9 mouse cellular contexts compared by ENCODE assay signal in genomic region chr4:134601404-134601803, GRCm38 (mm10). TPM values are rescaled to one million over a fixed set of nuclear protein-coding genes. Genes with fewer than 3 reads are reported as not detected.
A peak's percentile ranks its signal among the peaks of the same experiment; 100 is the strongest.
DNase-seq lines count a peak whose midpoint lies in the region; ATAC-seq and TF ChIP-seq lines count a peak whose summit lies in the region.
"Had no signal": no experiment of that assay in that cellular context is flagged by ENCODE, and none has a peak within 500 bp of the region (broad histone marks: within the 10 kb centered on the region; RNA-seq: fewer than 3 reads in every experiment).

No protein-coding gene starts in this region.

- H3K36me3 ChIP-seq in heart, embryonic 13.5 days, result no peaks in the 10 kb centered on the region

- WGBS in heart, embryonic 13.5 days, result 28% methylated on average over 8 of the region's 8 CpGs

- no peaks in the 10 kb centered on the region for H3K27me3 ChIP-seq in heart, embryonic 13.5 days (replicated peaks)

- DNase-seq in heart, postnatal 4 days, result no peak
- peak; percentile 34 for DNase-seq in lung, postnatal 10 days
- DNase-seq in lung, postnatal 36 days, result no peak
- DNase-seq in naive thymus-derived CD4-positive, alpha-beta T cell, adult 2 months (ENCODE audit: low read depth), result peak; percentile 80
- DNase-seq in ovary, postnatal 14 days (ENCODE audit: low spot score), result no peak
- DNase-seq in layer of hippocampus, postnatal 14 days (ENCODE audit: low spot score in 2 of 2), result no peak
- DNase-seq: cerebellum, adult 9-11 months had no signal

- no peaks in the 10 kb centered on the region for H3K9me3 ChIP-seq in heart, embryonic 13.5 days

- peak overlapping the region; percentile 45 for H3K27ac ChIP-seq in heart, embryonic 13.5 days (replicated peaks)
- H3K27ac ChIP-seq in embryonic fibroblast, embryonic 13.5 days (ENCODE audit: insufficient read depth, low read length), result peak overlapping the region; percentile 29

- H3K4me1 ChIP-seq in heart, embryonic 13.5 days, result peaks cover 63% of the 10 kb centered on the region
- H3K4me1 ChIP-seq in embryonic fibroblast, embryonic 13.5 days (ENCODE audit: control insufficient read depth, insufficient read depth, low read length), result peaks cover 17% of the 10 kb centered on the region; the same call in 1 of the 2 replicates

- TF ChIP-seq POLR2A in embryonic fibroblast, embryonic 13.5 days (IDR thresholded peaks at IDR 0.05; ENCODE audit: low read depth, low read length), result no peak

- H3K4me2 ChIP-seq in heart, embryonic 13.5 days, result no peak overlapping the region

- no peak for TF ChIP-seq CTCF in embryonic fibroblast, embryonic 13.5 days (IDR thresholded peaks at IDR 0.05; ENCODE audit: borderline replicate concordance, insufficient read depth, low read length)

- H3K4me3 ChIP-seq in heart, embryonic 13.5 days, result no peak overlapping the region
- no peak overlapping the region for H3K4me3 ChIP-seq in embryonic fibroblast, embryonic 13.5 days (ENCODE audit: insufficient read depth, low read length)

- ATAC-seq in heart, embryonic 13.5 days (ENCODE audit: extremely low read depth, insufficient number of reproducible peaks, low FRiP score, low TSS enrichment), result no peak

- peak overlapping the region; percentile 34 for H3K9ac ChIP-seq in heart, embryonic 13.5 days

RNA-seq across cellular contexts. Expression of gene Selenon, which starts 49.4 kb away (rescaled TPM):
- polyA plus RNA-seq in heart, embryonic 13.5 days (2015; fragmentation: Nextera tagmentation; extraction: Ambion mirVana), result 7.5 and 8.0 TPM in 2 replicates
- total RNA-seq in heart, postnatal 4 days (2021), result 10 to 100 TPM; 46.4 to 49.9 TPM
- 98.0 and 103 TPM in 2 replicates for polyA plus RNA-seq in embryonic fibroblast, embryonic 13.5 days (2011; ENCODE audit: insufficient read length, low read depth, missing spikeins)
- 10 to 100 TPM; 16.6 to 18.0 TPM for total RNA-seq in layer of hippocampus, postnatal 14 days (2021)

Comparison
In these comparisons a context has a peak if more than half of its experiments do, and no peak if none do; other contexts are left out.
1. DNase-seq: peak in lung, postnatal 10 days (single experiment) and naive thymus-derived CD4-positive, alpha-beta T cell, adult 2 months (single experiment); none in heart, postnatal 4 days (single experiment), lung, postnatal 36 days (single experiment), ovary, postnatal 14 days (single experiment) and layer of hippocampus, postnatal 14 days (0 of 2).